Comparison of ENCODE assay signal across 8 mouse cellular contexts in genomic region chr9:44603454-44604289, GRCm38 (mm10). TPM values are rescaled to one million over a fixed set of nuclear protein-coding genes. Genes with fewer than 3 reads are reported as not detected.
DNase-seq lines count a peak whose midpoint lies in the region; ATAC-seq and TF ChIP-seq lines count a peak whose summit lies in the region.

No protein-coding gene starts in this region.

- no peak for TF ChIP-seq CTCF in G1E (IDR thresholded peaks at IDR 0.05; ENCODE audit: low read depth, low read length)
- TF ChIP-seq CTCF in bone marrow, adult 2 months (IDR thresholded peaks at IDR 0.05; ENCODE audit: control insufficient read depth, insufficient read depth, low read length): no peak

- no peaks in the 10 kb centered on the region for H3K27me3 ChIP-seq in G1E (ENCODE audit: insufficient read depth, low read length)
- no peaks in the 10 kb centered on the region for H3K27me3 ChIP-seq in forebrain, embryonic 11.5 days (ENCODE audit: control insufficient read depth, insufficient read depth, low read length)
- no peaks in the 10 kb centered on the region for H3K27me3 ChIP-seq in hindbrain, embryonic 11.5 days (ENCODE audit: control insufficient read depth, insufficient read depth, low read length)

- H3K4me3 ChIP-seq in G1E (ENCODE audit: low read depth, low read length): peak overlapping the region; percentile 95
- H3K4me3 ChIP-seq in bone marrow, adult 2 months (replicated peaks; ENCODE audit: control insufficient read depth, low read depth, low read length): peak overlapping the region; percentile 90
- H3K4me3 ChIP-seq in forebrain, embryonic 11.5 days (ENCODE audit: low read depth, low read length): peak overlapping the region; percentile 100
- peak overlapping the region; percentile 99 for H3K4me3 ChIP-seq in hindbrain, embryonic 11.5 days (ENCODE audit: low read depth, low read length)

- peak overlapping the region; percentile 100 for H3K9ac ChIP-seq in forebrain, embryonic 11.5 days (ENCODE audit: low read length)
- H3K9ac ChIP-seq in hindbrain, embryonic 11.5 days (ENCODE audit: low read depth, low read length): peak overlapping the region; percentile 100

- peaks cover 34% of the 10 kb centered on the region for H3K4me1 ChIP-seq in G1E (ENCODE audit: insufficient read depth, low read depth, low read length)
- H3K4me1 ChIP-seq in bone marrow, adult 2 months (ENCODE audit: control insufficient read depth, insufficient read depth, low read length): peaks cover 1% of the 10 kb centered on the region; the same call in 1 of the 2 replicates
- H3K4me1 ChIP-seq in forebrain, embryonic 11.5 days (replicated peaks; ENCODE audit: control insufficient read depth, insufficient read depth, low read length): peaks cover 16% of the 10 kb centered on the region
- H3K4me1 ChIP-seq in hindbrain, embryonic 11.5 days (replicated peaks; ENCODE audit: control insufficient read depth, insufficient read depth, low read length): peaks cover 9% of the 10 kb centered on the region

- no peaks in the 10 kb centered on the region for H3K9me3 ChIP-seq in G1E (replicated peaks)
- no peaks in the 10 kb centered on the region for H3K9me3 ChIP-seq in forebrain, embryonic 11.5 days (ENCODE audit: control insufficient read depth, low read length)
- H3K9me3 ChIP-seq in hindbrain, embryonic 11.5 days (ENCODE audit: control insufficient read depth, low read length): no peaks in the 10 kb centered on the region

- H3K27ac ChIP-seq in bone marrow, adult 2 months (ENCODE audit: control insufficient read depth, insufficient read depth, low read depth, low read length, poor library complexity): peak overlapping the region; percentile 93
- peak overlapping the region; percentile 95 for H3K27ac ChIP-seq in forebrain, embryonic 11.5 days (ENCODE audit: low read depth, low read length)
- H3K27ac ChIP-seq in hindbrain, embryonic 11.5 days (ENCODE audit: low read depth, low read length): peak overlapping the region; percentile 100

- TF ChIP-seq POLR2A in bone marrow, adult 2 months (IDR thresholded peaks at IDR 0.05; ENCODE audit: borderline replicate concordance, control insufficient read depth, low read depth, low read length): no peak

- under 1% methylated on average over 38 of the region's 38 CpGs for WGBS in bone marrow, adult 2 months
- WGBS in forebrain, embryonic 11.5 days: under 1% methylated on average over 38 of the region's 38 CpGs
- WGBS in hindbrain, embryonic 11.5 days: under 1% methylated on average over 38 of the region's 38 CpGs

- DNase-seq in G1E (ENCODE audit: low spot score): peak; percentile 94
- DNase-seq in forebrain, embryonic 11.5 days (ENCODE audit: low spot score): peak; percentile 78
- DNase-seq in hindbrain, embryonic 11.5 days (ENCODE audit: low spot score): peak; percentile 62
- DNase-seq in layer of hippocampus, postnatal 14 days (ENCODE audit: low spot score in 2 of 2): peak; percentile 29 to 72
- DNase-seq in lung, postnatal 10 days: peak; percentile 76
- DNase-seq in retina, postnatal 1 day: peak; percentile 86
- DNase-seq in urinary bladder, adult 2 months (ENCODE audit: low spot score): no peak

- ATAC-seq in G1E (ENCODE audit: extremely low read depth, insufficient number of reproducible peaks, low FRiP score, poor library complexity, severe bottlenecking): peak; percentile 91
- ATAC-seq in forebrain, embryonic 11.5 days (replicated peaks; ENCODE audit: low FRiP score): peak; percentile 66
- peak; percentile 71 for ATAC-seq in hindbrain, embryonic 11.5 days (ENCODE audit: low FRiP score)

- H3K36me3 ChIP-seq in G1E (replicated peaks): peaks cover 32% of the 10 kb centered on the region
- no peaks in the 10 kb centered on the region; the same call in 1 of the 2 replicates for H3K36me3 ChIP-seq in forebrain, embryonic 11.5 days (ENCODE audit: control insufficient read depth, insufficient read depth, low read length)
- no peaks in the 10 kb centered on the region for H3K36me3 ChIP-seq in hindbrain, embryonic 11.5 days (ENCODE audit: control insufficient read depth, insufficient read depth, low read length)

- H3K4me2 ChIP-seq in forebrain, embryonic 11.5 days (ENCODE audit: low read depth, low read length, severe bottlenecking): peak overlapping the region; percentile 80
- peak overlapping the region; percentile 56 for H3K4me2 ChIP-seq in hindbrain, embryonic 11.5 days (replicated peaks; ENCODE audit: low read depth, low read length)

RNA-seq across cellular contexts. Expression of gene Ddx6, which starts 1.0 kb away (rescaled TPM):
- total RNA-seq in G1E (2014; fragmentation: Nextera tagmentation) (74.7 and 88.2 TPM in 2 replicates), G1E (2017) (49.9 and 54.5 TPM in 2 replicates)
- 21.7 and 23.2 TPM in 2 replicates for polyA plus RNA-seq in G1E (2012)
- polyA plus RNA-seq in bone marrow, adult 2 months (2011; ENCODE audit: insufficient read depth, insufficient read length, low replicate concordance, missing spikeins): 38.4 and 48.4 TPM in 2 replicates
- 16.2 and 17.2 TPM in 2 replicates for polyA plus RNA-seq in forebrain, embryonic 11.5 days (2014; fragmentation: Nextera tagmentation; extraction: Ambion mirVana)
- 16.0 and 32.7 TPM in 2 replicates for polyA plus RNA-seq in hindbrain, embryonic 11.5 days (2014; fragmentation: Nextera tagmentation; extraction: Ambion mirVana)
- total RNA-seq in layer of hippocampus, postnatal 14 days (2021): 100 to 1,000 TPM; 107 TPM
- polyA plus RNA-seq in urinary bladder, adult 2 months (2012; rRNA removed): 28.2 and 47.5 TPM in 2 replicates

RNA-seq across cellular contexts. Expression of gene Cxcr5, which starts 42.0 kb away (rescaled TPM):
- not detected in 2 replicates for total RNA-seq in G1E (2014; fragmentation: Nextera tagmentation)
- 0.06 and 0.22 TPM in 2 replicates for total RNA-seq in G1E (2017)
- polyA plus RNA-seq in G1E (2012): not detected in 2 replicates
- polyA plus RNA-seq in bone marrow, adult 2 months (2011; ENCODE audit: insufficient read depth, insufficient read length, low replicate concordance, missing spikeins): 0.61 and 13.4 TPM in 2 replicates
- polyA plus RNA-seq in forebrain, embryonic 11.5 days (2014; fragmentation: Nextera tagmentation; extraction: Ambion mirVana): 0.09 TPM in 1 of 2 replicates, not detected in the other
- 0.11 and 0.48 TPM in 2 replicates for polyA plus RNA-seq in hindbrain, embryonic 11.5 days (2014; fragmentation: Nextera tagmentation; extraction: Ambion mirVana)
- not detected for total RNA-seq in layer of hippocampus, postnatal 14 days (2021)
- 0.11 and 0.16 TPM in 2 replicates for polyA plus RNA-seq in urinary bladder, adult 2 months (2012; rRNA removed)
